Mouse (Mus musculus): ENCODE data around the gene Mok.
A peak's percentile ranks its signal among the peaks of the same experiment; 100 is the strongest.

Gene Mok

DNA sequence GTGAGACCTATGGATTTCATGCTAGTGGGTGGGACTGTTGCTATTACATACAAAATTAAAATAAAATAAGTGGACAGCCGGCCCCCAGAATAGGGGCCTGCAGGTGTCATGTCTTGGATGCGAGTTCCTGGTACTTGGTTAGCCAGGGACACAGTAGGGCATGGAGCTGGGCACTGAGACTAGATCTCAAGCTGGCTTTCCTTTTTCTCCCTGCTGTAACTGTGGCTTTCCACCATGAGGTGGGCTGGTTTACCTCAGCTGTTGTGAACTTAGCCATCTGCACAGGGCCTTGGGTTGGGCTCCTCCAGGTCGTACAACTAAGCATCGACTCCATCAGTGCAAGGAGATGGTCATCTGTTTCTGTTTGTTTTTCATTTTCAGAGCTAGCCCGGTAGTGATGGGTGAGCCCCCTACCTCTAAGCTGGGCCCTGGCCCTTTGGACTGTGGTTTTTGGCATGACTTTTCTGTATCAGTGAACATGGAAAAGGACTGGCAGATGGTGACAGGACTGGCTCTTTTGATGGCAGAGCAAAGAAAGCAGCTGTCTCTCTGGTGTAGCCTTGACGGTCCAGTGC lies 5.5 kb upstream of the Mok start:
- no peak for DNase-seq

DNA sequence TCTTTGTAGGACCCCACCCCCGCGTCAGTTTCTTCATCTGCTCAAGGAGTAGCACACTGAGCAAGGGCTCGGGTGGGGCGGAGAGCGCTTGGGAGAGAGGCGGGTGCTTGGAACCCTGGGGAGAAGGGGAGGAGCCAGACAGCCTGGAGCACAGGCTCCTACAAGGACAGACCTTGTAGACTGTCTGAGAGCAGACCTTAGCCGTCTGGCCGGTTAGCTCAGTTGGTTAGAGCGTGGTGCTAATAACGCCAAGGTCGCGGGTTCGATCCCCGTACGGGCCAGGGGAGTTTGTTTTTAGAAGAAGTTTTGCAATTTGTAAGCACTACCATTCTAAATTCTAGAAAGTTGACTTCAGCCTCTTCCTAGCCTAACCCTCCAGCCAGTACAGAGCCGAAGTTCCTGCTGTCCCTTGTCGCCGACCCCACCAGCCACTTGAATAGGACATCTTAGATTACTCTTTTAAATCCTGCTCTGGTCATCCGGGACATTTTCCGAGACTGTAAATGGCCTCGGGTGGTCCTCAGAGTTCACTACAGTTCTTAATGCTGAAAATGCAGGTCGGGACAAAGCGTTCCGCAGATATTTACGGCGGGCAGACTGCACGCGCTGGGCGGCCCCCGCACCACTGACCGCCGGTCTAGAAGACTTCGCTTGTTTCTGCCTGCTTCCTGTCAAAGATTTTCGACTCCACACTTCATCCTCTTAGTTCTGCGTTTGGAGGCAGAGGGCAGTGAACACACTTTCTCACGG lies 4.6 kb upstream of the Mok start:
- DNase-seq, result peak; percentile 86

DNA sequence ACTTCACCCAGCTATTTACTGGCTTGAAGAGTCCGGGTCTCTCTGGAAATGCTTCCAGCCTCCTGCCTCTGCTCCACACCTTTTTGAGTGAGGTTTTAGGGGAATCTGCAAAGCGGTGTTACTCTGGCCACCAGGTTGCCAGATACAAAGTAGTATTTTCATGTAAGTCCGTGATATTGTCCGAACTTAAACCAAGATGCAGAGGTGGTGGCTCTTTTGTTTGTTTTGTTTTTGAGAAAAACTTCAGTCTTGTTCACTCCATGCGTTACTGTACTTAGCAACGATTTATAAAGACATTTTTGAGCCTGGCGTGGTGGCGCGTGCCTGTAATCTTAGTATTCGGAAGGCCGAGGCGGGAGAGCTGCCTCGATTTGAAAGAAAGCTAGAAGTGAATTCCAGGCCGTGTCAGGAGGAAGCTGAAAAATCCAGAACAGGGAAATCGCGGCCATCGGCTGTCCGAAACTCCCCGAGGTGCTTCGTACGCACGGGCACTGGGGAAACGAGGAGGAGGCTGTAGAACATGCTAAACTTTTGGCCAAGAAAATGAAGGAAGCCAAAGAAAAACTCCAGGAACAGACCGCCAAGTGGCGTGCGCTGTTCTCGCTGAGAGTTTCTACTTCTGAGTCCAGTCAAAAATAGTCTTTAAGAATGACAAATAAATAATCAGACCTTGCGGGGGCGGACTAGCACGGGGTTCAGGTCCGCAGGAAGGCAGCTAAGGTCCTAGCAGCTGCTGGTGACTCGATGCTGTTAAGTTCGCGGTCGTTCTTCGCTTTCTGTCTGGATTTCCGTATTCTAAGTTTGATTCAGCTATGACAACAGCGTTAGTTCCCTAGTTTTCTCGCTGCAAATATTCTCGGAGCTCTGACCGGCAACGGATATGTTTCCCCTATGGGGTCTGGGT lies 3.7 kb upstream of the Mok start:
- DNase-seq, result no peak

DNA sequence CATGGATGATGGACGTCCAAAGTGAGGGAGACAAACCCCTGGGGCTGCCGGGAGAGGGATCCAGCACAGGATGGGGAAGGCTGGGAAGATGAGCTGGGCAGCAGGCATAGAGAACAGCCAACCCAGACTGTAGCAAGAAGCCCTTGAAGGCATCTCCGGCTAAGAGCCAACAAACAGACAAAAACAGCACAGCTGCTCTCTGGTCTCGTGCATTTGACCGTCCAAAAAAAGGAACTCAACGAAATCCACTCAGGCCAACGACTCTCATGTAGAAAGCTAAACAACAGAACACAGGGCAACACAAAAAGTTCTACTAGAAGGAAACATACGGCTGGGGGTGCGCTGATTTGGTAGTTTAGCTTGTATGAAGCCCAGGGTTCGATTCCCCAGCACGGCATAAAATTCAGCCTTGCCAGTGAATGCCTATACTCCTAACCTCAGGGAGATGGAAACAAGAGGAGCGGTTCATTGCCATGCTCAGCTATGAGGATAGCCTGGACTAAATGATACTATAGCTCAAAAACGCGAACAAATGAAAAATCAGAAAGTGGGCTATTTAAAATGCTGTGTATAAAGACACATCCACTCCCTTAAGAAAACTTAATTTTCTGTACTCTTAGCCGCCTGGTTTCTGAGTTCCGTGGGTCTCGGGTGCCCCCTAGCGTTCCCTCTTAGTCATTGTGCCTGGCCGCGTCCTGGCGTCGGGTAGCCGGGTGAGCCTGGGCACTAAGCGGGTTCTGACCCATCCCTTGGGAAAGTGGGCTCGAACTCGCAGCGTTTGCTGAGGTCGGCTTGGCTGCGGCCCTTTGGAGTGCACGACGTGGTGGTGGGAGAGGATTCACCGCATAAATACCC lies 2.7 kb upstream of the Mok start:
- DNase-seq, result peak; percentile 78

DNA sequence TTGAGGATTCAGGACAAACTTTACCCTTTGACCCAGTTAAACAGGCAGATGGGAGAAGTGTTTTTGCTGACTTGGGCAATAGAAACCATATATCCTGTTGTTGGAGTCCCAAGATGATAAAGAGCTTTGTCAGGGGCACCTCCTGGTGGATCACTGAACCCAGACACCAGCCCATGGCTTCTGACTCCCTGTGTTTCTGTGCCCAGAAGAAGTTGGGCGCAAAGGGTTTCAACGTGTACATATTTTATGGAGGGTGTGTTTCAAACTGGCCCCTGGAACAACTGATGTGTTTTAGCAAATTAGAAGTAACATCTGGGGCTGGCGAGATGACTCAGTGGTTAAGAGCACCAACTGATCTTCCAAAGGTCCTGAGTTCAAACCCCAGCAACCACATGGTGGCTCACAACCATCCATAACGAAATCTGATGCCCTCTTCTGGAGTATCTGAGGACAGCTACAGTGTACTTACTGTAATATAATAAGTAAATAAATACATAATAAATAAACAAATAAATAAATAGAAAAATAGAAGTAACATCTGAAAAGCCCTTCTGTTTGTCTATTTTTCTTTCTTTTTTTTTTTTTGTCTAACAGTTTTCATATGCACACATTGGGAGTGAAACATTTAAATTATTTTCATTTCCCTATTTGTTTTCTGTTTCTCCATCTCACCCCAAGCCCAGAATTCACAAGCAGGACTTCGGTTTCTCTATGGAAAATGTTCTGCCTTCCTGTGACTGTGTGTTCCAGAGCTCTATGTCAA lies 1.2 kb upstream of the Mok start:
- no peak for DNase-seq

DNA sequence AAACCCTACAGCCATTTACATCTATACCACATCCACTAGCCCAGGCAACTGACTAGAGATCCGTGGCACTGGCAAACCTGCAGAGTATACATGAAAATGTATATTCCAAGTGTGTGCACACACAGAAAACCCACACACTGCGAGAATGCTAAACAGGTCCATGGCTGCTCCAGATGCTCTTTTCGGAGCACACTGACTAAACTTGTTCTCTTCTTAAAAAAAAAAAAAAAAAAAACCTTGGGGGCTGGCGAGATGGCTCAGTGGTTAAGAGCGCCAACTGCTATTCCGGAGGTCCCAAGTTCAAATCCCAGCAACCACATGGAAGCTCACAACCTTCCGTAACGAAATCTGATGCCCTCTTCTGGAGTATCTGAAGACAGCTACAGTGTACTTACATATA lies 2.9 kb downstream of the Mok start:
- DNase-seq, result no peak

- no peak for DNase-seq
Measured at GRCm38 (mm10) chr12:110837192-110837841, 3.4 kb downstream of the Mok start.

- no peak for DNase-seq
Measured at GRCm38 (mm10) chr12:110836729-110837128, 4.0 kb downstream of the Mok start.

- no peak for DNase-seq
Measured at GRCm38 (mm10) chr12:110835182-110835581, 5.6 kb downstream of the Mok start.

DNA sequence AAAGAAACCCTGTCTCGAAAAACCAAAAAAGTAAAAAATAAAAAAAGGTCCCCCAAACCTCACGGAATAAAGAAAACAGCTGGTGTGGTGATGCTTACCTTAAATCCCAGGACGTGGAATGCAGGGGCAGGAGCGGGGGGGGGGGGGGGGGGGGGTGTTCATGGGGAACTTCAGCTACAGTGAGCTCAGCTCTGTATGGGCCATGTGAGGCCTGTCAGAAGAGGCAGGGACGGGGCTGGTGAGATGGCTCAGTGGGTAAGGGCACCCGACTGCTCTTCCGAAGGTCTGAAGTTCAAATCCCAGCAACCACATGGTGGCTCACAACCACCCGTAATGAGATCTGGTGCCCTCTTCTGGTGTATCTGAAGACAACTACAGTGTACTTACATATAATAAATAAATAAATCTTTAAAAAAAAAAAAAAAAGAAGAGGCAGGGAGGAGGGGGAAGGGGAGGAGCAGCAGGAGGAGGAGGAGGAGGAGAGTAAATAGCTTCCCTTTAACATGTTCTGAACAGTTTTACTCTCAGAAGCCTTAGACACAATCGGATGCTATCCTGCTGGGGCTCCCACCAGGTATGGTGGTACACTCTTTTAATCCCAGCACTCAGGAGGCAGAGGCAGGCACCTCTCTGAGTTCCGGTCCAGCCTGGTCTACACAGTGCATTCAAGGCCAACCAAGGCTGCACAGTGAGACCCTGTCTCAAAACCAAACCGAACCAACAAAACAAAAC lies 10.3 kb downstream of the Mok start:
- DNase-seq, result no peak

GRCm38 (mm10) chr12:110828908-110829307 lies 11.8 kb downstream of the Mok start:
- no peak for DNase-seq

- no peak for DNase-seq
Measured at GRCm38 (mm10) chr12:110822366-110822765, 18.4 kb downstream of the Mok start.

DNA sequence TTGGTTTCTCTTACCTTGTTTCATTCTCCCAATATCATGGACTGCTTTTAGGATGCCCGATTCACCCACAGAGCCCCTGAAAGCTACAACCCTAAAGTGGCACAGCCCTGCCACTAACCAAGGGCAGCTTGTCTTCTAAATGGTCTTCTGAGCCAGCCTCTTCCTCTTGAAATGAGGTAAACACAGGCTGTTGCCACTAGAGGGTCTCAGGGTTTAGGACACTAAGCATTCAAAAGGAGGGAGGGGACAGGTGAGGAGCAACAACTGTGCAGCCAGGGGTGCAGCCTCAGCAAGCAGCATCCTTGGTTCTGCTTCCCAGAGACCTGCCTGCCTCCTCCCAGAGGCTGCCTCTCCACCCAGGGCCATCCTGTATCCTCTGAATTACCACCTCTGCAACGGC lies 19.0 kb downstream of the Mok start:
- no peak for DNase-seq

DNA sequence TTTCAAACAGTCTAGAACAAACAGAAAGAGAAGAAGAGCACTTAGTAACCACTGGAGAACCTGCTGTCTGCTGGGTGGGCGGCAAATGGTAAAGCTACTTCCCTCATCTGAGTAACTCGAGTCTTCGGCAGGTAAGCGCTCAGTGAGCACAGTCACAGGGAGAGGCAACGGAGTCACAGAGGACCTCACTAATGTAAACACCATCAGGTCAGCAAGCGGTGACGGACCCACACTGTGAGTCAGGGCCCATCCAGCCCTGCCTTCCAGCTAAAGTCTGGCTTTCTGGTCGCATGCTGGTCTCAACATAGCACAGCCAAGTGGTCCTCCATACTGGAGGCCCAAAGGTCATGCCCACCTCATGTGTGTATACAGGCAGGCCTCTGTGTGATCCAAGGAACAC lies 21.4 kb downstream of the Mok start:
- no peak for DNase-seq

DNA sequence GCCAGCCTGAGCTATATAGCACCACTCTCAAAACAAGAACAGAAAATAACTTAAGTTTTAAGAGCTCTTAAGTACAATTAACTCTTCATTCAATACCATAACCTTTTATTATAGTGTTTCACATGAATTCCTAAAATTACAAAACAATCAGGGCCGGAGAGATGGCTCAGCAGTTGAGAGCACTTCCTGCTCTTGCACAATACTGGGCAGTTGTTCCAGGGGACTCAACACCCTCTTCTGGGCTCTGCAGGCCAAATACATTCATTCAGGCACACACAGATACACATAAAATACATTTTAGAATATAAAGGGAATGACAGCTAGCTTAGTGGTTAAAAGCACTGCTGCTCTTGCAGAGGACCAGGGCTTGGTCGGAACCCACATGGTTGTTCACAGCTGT lies 23.9 kb downstream of the Mok start:
- DNase-seq, result no peak

- DNase-seq, result no peak
Measured at GRCm38 (mm10) chr12:110814924-110815323, 25.8 kb downstream of the Mok start.

DNA sequence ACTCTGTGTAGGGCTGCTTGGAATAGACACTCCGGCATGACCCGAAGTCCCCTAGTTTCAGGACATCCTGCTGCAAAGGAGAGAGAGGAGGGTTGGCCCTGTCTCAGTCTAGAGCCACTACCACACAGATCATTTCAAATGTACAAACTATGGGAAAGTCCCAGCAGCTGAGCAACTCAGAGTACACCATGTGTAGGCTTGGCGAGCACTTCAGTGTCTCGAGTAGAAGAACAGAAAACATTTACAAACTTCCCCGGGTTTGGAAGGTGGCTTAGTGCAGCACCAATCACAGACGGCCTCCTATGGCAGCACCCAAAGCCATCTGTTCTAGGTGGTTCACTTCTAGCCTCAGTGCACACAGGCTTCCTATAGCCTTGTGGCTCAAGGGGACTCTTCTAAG lies 27.1 kb downstream of the Mok start:
- DNase-seq, result no peak

DNA sequence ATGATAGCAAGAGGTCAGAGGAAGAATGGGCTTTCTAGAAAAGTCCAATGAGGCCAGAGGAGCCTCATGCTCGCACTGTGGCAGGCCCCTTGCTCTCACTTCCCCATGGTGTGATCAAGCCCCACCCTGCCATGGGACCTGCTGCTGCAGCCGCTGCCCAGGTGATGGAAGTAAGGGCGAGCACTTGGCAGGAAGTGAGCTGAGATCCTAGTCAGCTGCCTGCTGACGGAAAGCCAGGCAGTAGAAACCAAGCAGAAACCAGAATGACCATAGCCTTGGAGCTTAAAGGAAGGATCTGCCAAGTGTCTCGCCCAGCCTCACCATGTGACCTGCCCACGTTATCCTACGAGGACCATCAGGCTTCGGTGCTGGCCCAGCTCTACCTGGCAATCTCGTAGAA lies 27.6 kb downstream of the Mok start:
- no peak for DNase-seq

DNA sequence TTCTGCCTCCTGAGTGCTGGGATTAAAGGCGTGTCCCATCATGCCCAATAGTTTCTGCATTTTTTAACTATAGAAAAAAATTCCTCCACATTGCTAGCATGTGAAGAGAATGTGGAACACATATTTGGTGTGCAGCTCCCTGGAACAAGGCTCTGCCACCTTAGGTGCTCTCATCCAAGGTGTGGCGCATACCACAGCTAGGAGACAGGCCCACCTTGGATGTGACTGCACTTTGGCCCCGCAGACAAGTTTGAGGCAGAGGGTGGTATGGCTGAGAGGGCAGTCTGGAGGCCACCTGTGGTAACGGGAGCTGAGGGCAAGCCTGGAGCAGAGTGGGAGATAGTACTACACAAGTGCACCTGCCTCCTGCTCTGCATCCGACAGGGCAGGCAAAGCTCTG lies 31.9 kb downstream of the Mok start:
- DNase-seq, result no peak

GRCm38 (mm10) chr12:110808430-110808829 lies 32.3 kb downstream of the Mok start:
- DNase-seq, result no peak

Measured in right cerebral cortex, adult 18-20 months (tissue).